In genomic region chr16:17345141-17345812, GRCm38 (mm10) we compare ENCODE assay signal across 21 mouse cellular contexts. TPM values are rescaled to one million over a fixed set of nuclear protein-coding genes. Genes with fewer than 3 reads are reported as not detected.
DNase-seq lines count a peak whose midpoint lies in the region; ATAC-seq and TF ChIP-seq lines count a peak whose summit lies in the region.
"Had no signal": no experiment of that assay in that cellular context is flagged by ENCODE, and none has a peak within 500 bp of the region (broad histone marks: within the 10 kb centered on the region; RNA-seq: fewer than 3 reads in every experiment).

No protein-coding gene starts in this region.

- ATAC-seq in liver, embryonic 14.5 days (ENCODE audit: insufficient read depth), result peak; percentile 73
- ATAC-seq: forebrain, embryonic 13.5 days; midbrain, embryonic 13.5 days had no signal

- no peaks in the 10 kb centered on the region; the same call in 1 of the 2 replicates for H3K36me3 ChIP-seq in liver, embryonic 14.5 days (replicated peaks; ENCODE audit: control insufficient read depth, insufficient read depth, low read depth)

- TF ChIP-seq CTCF in liver, embryonic 14.5 days (IDR thresholded peaks at IDR 0.05; ENCODE audit: low read depth), result no peak

- no peaks in the 10 kb centered on the region for H3K27me3 ChIP-seq in liver, embryonic 14.5 days (ENCODE audit: control insufficient read depth, insufficient read depth, low read length)
- H3K27me3 ChIP-seq: forebrain, embryonic 13.5 days; hindbrain, embryonic 15.5 days; midbrain, embryonic 13.5 days; neural tube, embryonic 15.5 days had no signal

- peak; percentile 9 for DNase-seq in kidney, adult 11 months
- no peak for DNase-seq in kidney, adult 18-20 months
- peak; percentile 24 for DNase-seq in lung, postnatal 36 days
- DNase-seq in lung, postnatal 14 days, result no peak
- DNase-seq in liver, embryonic 14.5 days (ENCODE audit: low read depth in 3 of 3, low spot score in 3 of 3), result peak in 1 of 3 experiments; percentile 18
- peak; percentile 81 for DNase-seq in yolk sac, embryonic 10.5 days (ENCODE audit: low spot score)
- no peak for DNase-seq in urinary bladder, postnatal 36 days (ENCODE audit: low spot score in 2 of 2)
- DNase-seq in natural killer cell, adult 2 months (ENCODE audit: low spot score in 2 of 2), result no peak
- DNase-seq: adrenal gland, adult 8-10 months; cerebellum, adult 11 months; cerebellum, postnatal 25 days; gastrocnemius, postnatal 36 days; heart, postnatal 36 days; layer of hippocampus, postnatal 36 days; right cerebral cortex, postnatal 25 days had no signal

- no peaks in the 10 kb centered on the region for H3K9me3 ChIP-seq in liver, embryonic 14.5 days (ENCODE audit: control insufficient read depth, low read length)
- H3K9me3 ChIP-seq: forebrain, embryonic 13.5 days; hindbrain, embryonic 15.5 days; midbrain, embryonic 13.5 days; neural tube, embryonic 15.5 days had no signal

- peaks cover 0 to 17% of the 10 kb centered on the region in 2 experiments; a peak in 3 of 4 replicates for H3K4me1 ChIP-seq in liver, embryonic 14.5 days (replicated peaks; ENCODE audit: control insufficient read depth in 2 of 2, insufficient read depth in 2 of 2, low read length in 1 of 2)
- H3K4me1 ChIP-seq: forebrain, embryonic 13.5 days; hindbrain, embryonic 15.5 days; midbrain, embryonic 13.5 days; neural tube, embryonic 15.5 days had no signal

- no peak overlapping the region for H3K4me2 ChIP-seq in liver, embryonic 14.5 days (ENCODE audit: low read depth)
- H3K4me2 ChIP-seq: forebrain, embryonic 13.5 days; heart, embryonic 11.5 days; hindbrain, embryonic 15.5 days; midbrain, embryonic 13.5 days; neural tube, embryonic 15.5 days had no signal

- no peak overlapping the region for H3K4me3 ChIP-seq in liver, embryonic 14.5 days (ENCODE audit: insufficient read depth in 1 of 2, low read depth in 2 of 2, low read length in 2 of 2)
- H3K4me3 ChIP-seq: forebrain, embryonic 13.5 days; hindbrain, embryonic 15.5 days; midbrain, embryonic 13.5 days; neural tube, embryonic 15.5 days had no signal

- WGBS in liver, embryonic 14.5 days (ENCODE audit: insufficient replicate concordance), result 49% methylated on average over 8 of the region's 8 CpGs

- H3K9ac ChIP-seq in liver, embryonic 14.5 days (replicated peaks), result no peak overlapping the region
- H3K9ac ChIP-seq: forebrain, embryonic 13.5 days; hindbrain, embryonic 15.5 days; midbrain, embryonic 13.5 days; neural tube, embryonic 15.5 days had no signal

- TF ChIP-seq EP300 in liver, embryonic 14.5 days (IDR thresholded peaks at IDR 0.05; ENCODE audit: low read depth), result no peak

- no peak overlapping the region for H3K27ac ChIP-seq in liver, embryonic 14.5 days
- H3K27ac ChIP-seq: forebrain, embryonic 13.5 days; hindbrain, embryonic 15.5 days; macrophage; midbrain, embryonic 13.5 days; neural tube, embryonic 15.5 days had no signal

RNA-seq across cellular contexts. Expression of gene Serpind1, which starts 14.1 kb away (rescaled TPM):
- 101 and 113 TPM in 2 replicates for polyA plus RNA-seq in liver, embryonic 14.5 days (2012; rRNA removed)
- 154 and 169 TPM in 2 replicates for polyA plus RNA-seq in liver, embryonic 14.5 days (2014; fragmentation: Nextera tagmentation; extraction: Ambion mirVana)
- polyA plus RNA-seq: macrophage had no signal

Comparison
In these comparisons a context has a peak if more than half of its experiments do, and no peak if none do; other contexts are left out.
1. DNase-seq: peak in kidney, adult 11 months (single experiment), lung, postnatal 36 days (single experiment) and yolk sac, embryonic 10.5 days (single experiment); none in kidney, adult 18-20 months (single experiment), lung, postnatal 14 days (single experiment), urinary bladder, postnatal 36 days (0 of 2) and natural killer cell, adult 2 months (0 of 2).